Mouse (Mus musculus) limb, embryonic 10.5 days (tissue): Measurements from ENCODE around the gene 9130409I23Rik. TPM values are rescaled to one million over a fixed set of nuclear protein-coding genes. Genes with fewer than 3 reads are reported as not detected.
A peak's percentile ranks its signal among the peaks of the same experiment; 100 is the strongest.

Experiments used
- DNase-seq: peaks from one replicate; pipeline ENCODE4 v3.0.0-alpha.2; 2017; ENCODE audit warnings: low spot score
- H3K27ac ChIP-seq: fragments of 300-500 bp; sonication (generic); 2 replicates; pipeline ENCODE4 v1.5.1; 2016; ENCODE audit warnings: mild to moderate bottlenecking
- H3K27me3 ChIP-seq: fragments of 300-500 bp; sonication (generic); 2 replicates; pipeline ENCODE4 v1.6.1; 2016; ENCODE audit warnings: low read depth, mild to moderate bottlenecking; ENCODE audit not compliant: poor library complexity, severe bottlenecking
- H3K36me3 ChIP-seq: fragments of 300-500 bp; sonication (generic); 2 replicates; pipeline ENCODE4 v1.6.1; 2016; ENCODE audit warnings: mild to moderate bottlenecking, moderate library complexity
- H3K4me1 ChIP-seq: fragments of 300-500 bp; sonication (generic); 2 replicates; pipeline ENCODE4 v1.6.1; 2016
- H3K4me3 ChIP-seq: fragments of 300-500 bp; sonication (generic); 2 replicates; pipeline ENCODE4 v1.5.1; 2016; ENCODE audit warnings: mild to moderate bottlenecking, moderate library complexity
- H3K9me3 ChIP-seq: fragments of 300-500 bp; sonication (generic); replicated peaks from 2 replicates; pipeline ENCODE4 v1.6.1; 2016; ENCODE audit warnings: mild to moderate bottlenecking
- WGBS: fragments of 180-500 bp; shearing (Covaris S2); methylation state at CpG from one replicate; pipeline ENCODE4 v1.1.7; 2016; 5-methylcytosine and 5-hydroxymethylcytosine counted together
- polyA plus RNA-seq: library from polyadenylated mRNA; unstranded; fragments of >200 nt; fragmentation: Nextera tagmentation; extraction: Ambion mirVana; gene quantifications from 2 replicates; pipeline ENCODE4 v1.2.1, GENCODE M21; 2016

The 9130409I23Rik gene
- polyA plus RNA-seq: not detected in 2 replicates

GRCm38 (mm10) chr1:181050937-181051336, at the start of gene 9130409I23Rik:
9130409I23Rik (plus strand) TSS chr1:181051237.
- Histone ChIP-seq H3K27me3 (no peaks in the 10 kb centered on the region), H3K4me3 (no peak within 1 kb of the TSS), H3K9me3 (no peaks in the 10 kb centered on the region), H3K36me3 (no peaks in the 10 kb centered on the region), H3K4me1 (no peaks in the 10 kb centered on the region), H3K27ac (no peak within 1 kb of the TSS)
- 87% methylated on average over 6 of the region's 6 CpGs for WGBS
- DNase-seq: no peak

- H3K36me3 ChIP-seq: no peaks in the 10 kb centered on the region
- no peak for DNase-seq
- H3K4me1 ChIP-seq: peaks cover 26% of the 10 kb centered on the region
- no peaks in the 10 kb centered on the region for H3K9me3 ChIP-seq
- no peak overlapping the region for H3K4me3 ChIP-seq
- WGBS: 86% methylated on average over 3 of the region's 3 CpGs
- no peaks in the 10 kb centered on the region for H3K27me3 ChIP-seq
- H3K27ac ChIP-seq: 0 out of 2 replicates have a peak overlapping the region, but pooled peaks have one; percentile 19
These were observed 49.4 kb upstream of the 9130409I23Rik start for GRCm38 (mm10) chr1:181001621-181002020.

GRCm38 (mm10) chr1:181003790-181004189, 47.2 kb upstream of the 9130409I23Rik start:
- no peak for DNase-seq
- 83% methylated on average over 2 of the region's 2 CpGs for WGBS
- no peaks in the 10 kb centered on the region for H3K36me3 ChIP-seq
- H3K4me3 ChIP-seq: no peak overlapping the region
- H3K4me1 ChIP-seq: peaks cover 26% of the 10 kb centered on the region
- no peaks in the 10 kb centered on the region for H3K9me3 ChIP-seq
- H3K27ac ChIP-seq: no peak overlapping the region
- no peaks in the 10 kb centered on the region for H3K27me3 ChIP-seq

GRCm38 (mm10) chr1:181005331-181005730, 45.7 kb upstream of the 9130409I23Rik start:
- Histone ChIP-seq H3K27me3 (no peaks in the 10 kb centered on the region), H3K27ac (no peak overlapping the region), H3K9me3 (no peaks in the 10 kb centered on the region), H3K4me1 (peaks cover 20% of the 10 kb centered on the region), H3K4me3 (no peak overlapping the region), H3K36me3 (no peaks in the 10 kb centered on the region)
- DNase-seq: no peak
- 84% methylated on average over 8 of the region's 8 CpGs for WGBS

GRCm38 (mm10) chr1:181007831-181008230, 43.2 kb upstream of the 9130409I23Rik start:
- H3K9me3 ChIP-seq: no peaks in the 10 kb centered on the region
- H3K27ac ChIP-seq: no peak overlapping the region
- no peak for DNase-seq
- H3K27me3 ChIP-seq: no peaks in the 10 kb centered on the region
- no peaks in the 10 kb centered on the region for H3K36me3 ChIP-seq
- H3K4me3 ChIP-seq: no peak overlapping the region
- H3K4me1 ChIP-seq: peaks cover 12% of the 10 kb centered on the region
- 87% methylated on average over 6 of the region's 6 CpGs for WGBS

- H3K27ac ChIP-seq: no peak overlapping the region
- 95% methylated on average over 2 of the region's 2 CpGs for WGBS
- no peak overlapping the region for H3K4me3 ChIP-seq
- no peak for DNase-seq
- no peaks in the 10 kb centered on the region for H3K36me3 ChIP-seq
- H3K9me3 ChIP-seq: no peaks in the 10 kb centered on the region
- peaks cover 12% of the 10 kb centered on the region for H3K4me1 ChIP-seq
- no peaks in the 10 kb centered on the region for H3K27me3 ChIP-seq
These were observed 42.8 kb upstream of the 9130409I23Rik start for GRCm38 (mm10) chr1:181008266-181008665.

GRCm38 (mm10) chr1:181009011-181009590, 41.9 kb upstream of the 9130409I23Rik start:
- H3K27me3 ChIP-seq: no peaks in the 10 kb centered on the region
- peak; percentile 23 for DNase-seq
- 88% methylated on average over 4 of the region's 4 CpGs for WGBS
- no peak overlapping the region for H3K27ac ChIP-seq
- H3K36me3 ChIP-seq: no peaks in the 10 kb centered on the region
- H3K4me3 ChIP-seq: no peak overlapping the region
- H3K4me1 ChIP-seq: peaks cover 12% of the 10 kb centered on the region
- no peaks in the 10 kb centered on the region for H3K9me3 ChIP-seq

- Histone ChIP-seq H3K9me3 (no peaks in the 10 kb centered on the region), H3K27ac (no peak overlapping the region), H3K4me1 (peaks cover 12% of the 10 kb centered on the region), H3K27me3 (no peaks in the 10 kb centered on the region), H3K4me3 (no peak overlapping the region), H3K36me3 (no peaks in the 10 kb centered on the region)
- peak; percentile 29 for DNase-seq
- WGBS: 60% methylated on average over 3 of the region's 3 CpGs
These were observed 41.3 kb upstream of the 9130409I23Rik start for GRCm38 (mm10) chr1:181009754-181010153.

GRCm38 (mm10) chr1:181010171-181010932, 40.7 kb upstream of the 9130409I23Rik start:
- H3K27me3 ChIP-seq: no peaks in the 10 kb centered on the region; the same call in 1 of the 2 replicates
- peak; percentile 24 for DNase-seq
- H3K27ac ChIP-seq: peak overlapping the region; percentile 32; the same call in 1 of the 2 replicates
- no peak overlapping the region for H3K4me3 ChIP-seq
- H3K36me3 ChIP-seq: no peaks in the 10 kb centered on the region
- peaks cover 13% of the 10 kb centered on the region for H3K4me1 ChIP-seq
- WGBS: 64% methylated on average over 4 of the region's 4 CpGs
- H3K9me3 ChIP-seq: no peaks in the 10 kb centered on the region

- no peaks in the 10 kb centered on the region for H3K9me3 ChIP-seq
- WGBS: 63% methylated on average over 5 of the region's 5 CpGs
These were observed 39.4 kb upstream of the 9130409I23Rik start for GRCm38 (mm10) chr1:181011601-181012000.

GRCm38 (mm10) chr1:181012416-181012815, 38.6 kb upstream of the 9130409I23Rik start:
- H3K36me3 ChIP-seq: no peaks in the 10 kb centered on the region
- no peaks in the 10 kb centered on the region for H3K9me3 ChIP-seq
- no peak overlapping the region for H3K27ac ChIP-seq
- 82% methylated on average over 3 of the region's 3 CpGs for WGBS
- DNase-seq: no peak
- no peak overlapping the region for H3K4me3 ChIP-seq
- H3K4me1 ChIP-seq: peaks cover 34% of the 10 kb centered on the region
- peaks cover 7% of the 10 kb centered on the region; the same call in 1 of the 2 replicates for H3K27me3 ChIP-seq

More at GRCm38 (mm10) chr1:181011601-181012000, 39.4 kb upstream of the 9130409I23Rik start:
- no peak overlapping the region for H3K4me3 ChIP-seq
- peaks cover 26% of the 10 kb centered on the region for H3K4me1 ChIP-seq
- no peak overlapping the region for H3K27ac ChIP-seq
- no peak for DNase-seq
- H3K27me3 ChIP-seq: peaks cover 7% of the 10 kb centered on the region; the same call in 1 of the 2 replicates
- no peaks in the 10 kb centered on the region for H3K36me3 ChIP-seq

GRCm38 (mm10) chr1:181013446-181013845, 37.6 kb upstream of the 9130409I23Rik start:
- H3K36me3 ChIP-seq: no peaks in the 10 kb centered on the region
- H3K27me3 ChIP-seq: peaks cover 15% of the 10 kb centered on the region; the same call in 1 of the 2 replicates
- WGBS: 82% methylated on average over 6 of the region's 6 CpGs
- no peak overlapping the region for H3K4me3 ChIP-seq
- H3K9me3 ChIP-seq: no peaks in the 10 kb centered on the region
- H3K27ac ChIP-seq: no peak overlapping the region
- no peak for DNase-seq
- peaks cover 40% of the 10 kb centered on the region for H3K4me1 ChIP-seq
